Mouse (Mus musculus): ENCODE measurements around the gene Pdzrn3.

- no peak for TF ChIP-seq POLR2A (IDR thresholded peaks at IDR 0.05; ENCODE audit: insufficient read length, low read depth)
- TF ChIP-seq MYOD1 (IDR thresholded peaks at IDR 0.05; ENCODE audit: control insufficient read depth in 1 of 3, insufficient read length in 2 of 3, low read depth in 2 of 3) = no peak
Measured at GRCm38 (mm10) chr6:101218197-101218596, 159.5 kb downstream of the Pdzrn3 start.
